Mouse (Mus musculus) frontal cortex, adult 2 months (tissue): Measurements from ENCODE around the gene Olfr368. TPM values are rescaled to one million over a fixed set of nuclear protein-coding genes. Genes with fewer than 3 reads are reported as not detected.
A peak's percentile ranks its signal among the peaks of the same experiment; 100 is the strongest.

Experiments used
- DNase-seq, 2 experiments: peaks; one replicate each; pipeline ENCODE4 v3.0.0; 2022; ENCODE audit warnings: low spot score in 1 of 2; ENCODE audit errors: extremely low spot score in 1 of 2
- polyA plus RNA-seq: library from polyadenylated mRNA; depleted of rRNA; stranded (reverse); fragments of >200 nt; gene quantifications from 2 replicates; pipeline ENCODE4 v1.2.3, GENCODE M21; 2012; rRNA removed

Gene Olfr368
- not detected in 2 replicates for polyA plus RNA-seq

- DNase-seq = no peak
These were observed at the start of gene Olfr368 for GRCm38 (mm10) chr2:37326215-37326614. Gene Olfr368, plus strand, starts transcription at chr2:37326515.

- DNase-seq = no peak
These were observed 7.0 kb downstream of the Olfr368 start for GRCm38 (mm10) chr2:37333321-37333720.

- peak in 1 of 2 experiments; percentile 77 for DNase-seq
These were observed 12.3 kb downstream of the Olfr368 start for GRCm38 (mm10) chr2:37338497-37339187.

- DNase-seq = peak; percentile 66 to 73
These were observed 25.4 kb downstream of the Olfr368 start for GRCm38 (mm10) chr2:37351671-37352070.

GRCm38 (mm10) chr2:37355571-37355970, 29.3 kb downstream of the Olfr368 start:
- no peak for DNase-seq

- DNase-seq = peak; percentile 82 to 94
These were observed 32.6 kb downstream of the Olfr368 start, which contains the start of gene Pdcl for GRCm38 (mm10) chr2:37358633-37359540. Gene Pdcl, minus strand, starts transcription at chr2:37359332.

GRCm38 (mm10) chr2:37359908-37360307, 33.6 kb downstream of the Olfr368 start:
- DNase-seq = no peak

GRCm38 (mm10) chr2:37370651-37371050, 44.3 kb downstream of the Olfr368 start:
- no peak for DNase-seq

- no peak for DNase-seq
These were observed 49.7 kb downstream of the Olfr368 start for GRCm38 (mm10) chr2:37376018-37376417.

GRCm38 (mm10) chr2:37380189-37380588, 53.9 kb downstream of the Olfr368 start:
- peak; percentile 46 to 74 for DNase-seq

Other genes with a start within 250 kb of the Olfr368 start
- gene Olfr361, start 237.2 kb upstream of the Olfr368 start, polyA plus RNA-seq = not detected in 2 replicates
- not detected in 2 replicates for gene Olfr362, start 208.6 kb upstream of the Olfr368 start, polyA plus RNA-seq
- not detected in 2 replicates for gene Olfr364-ps1, start 187.2 kb upstream of the Olfr368 start, polyA plus RNA-seq
- gene Olfr365, start 138.3 kb upstream of the Olfr368 start, polyA plus RNA-seq = not detected in 2 replicates
- gene Olfr366, start 114.9 kb upstream of the Olfr368 start, polyA plus RNA-seq = not detected in 2 replicates
- 25.3 and 29.4 TPM in 2 replicates for gene Pdcl, start 32.8 kb downstream of the Olfr368 start, polyA plus RNA-seq
- gene Rc3h2, start 96.4 kb downstream of the Olfr368 start, polyA plus RNA-seq = 25.6 and 26.6 TPM in 2 replicates
- 6.6 TPM in 2 replicates for gene Zbtb26, start 116.6 kb downstream of the Olfr368 start, polyA plus RNA-seq
- gene Zbtb6, start 116.7 kb downstream of the Olfr368 start, polyA plus RNA-seq = 9.9 and 10.0 TPM in 2 replicates
- 43.9 and 51.4 TPM in 2 replicates for gene Rabgap1, start 116.8 kb downstream of the Olfr368 start, polyA plus RNA-seq
- gene Gpr21, start 189.8 kb downstream of the Olfr368 start, polyA plus RNA-seq = 2.8 and 3.9 TPM in 2 replicates